Comparison of ENCODE assay signal across 16 mouse cellular contexts in the genomic region with DNA sequence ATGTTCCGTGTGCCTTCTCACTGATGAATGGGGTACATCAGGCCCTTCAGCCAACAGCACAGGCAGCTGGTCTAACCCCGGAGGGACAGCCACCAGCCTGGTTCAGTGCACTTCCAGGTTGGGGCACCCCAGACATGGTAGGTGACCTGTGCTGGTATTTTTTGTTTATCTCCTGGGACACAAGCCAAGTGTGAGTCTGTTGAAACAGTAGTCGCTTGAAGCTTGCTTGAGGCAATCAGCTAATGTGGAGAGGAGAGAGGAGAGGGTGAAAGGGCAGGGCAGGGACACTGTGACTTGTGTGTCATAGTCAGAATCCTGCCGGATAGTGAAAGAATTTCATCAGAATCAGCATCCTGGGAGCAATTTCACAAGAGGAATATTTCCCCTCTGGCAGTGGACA. TPM values are rescaled to one million over a fixed set of nuclear protein-coding genes. Genes with fewer than 3 reads are reported as not detected.
A peak's percentile ranks its signal among the peaks of the same experiment; 100 is the strongest.
DNase-seq lines count a peak whose midpoint lies in the region; ATAC-seq and TF ChIP-seq lines count a peak whose summit lies in the region.
"Had no signal": no experiment of that assay in that cellular context is flagged by ENCODE, and none has a peak within 500 bp of the region (broad histone marks: within the 10 kb centered on the region; RNA-seq: fewer than 3 reads in every experiment).

No protein-coding gene starts in this region.

- no peaks in the 10 kb centered on the region; the same call in 1 of the 2 replicates for H3K27me3 ChIP-seq in heart, embryonic 10.5 days (ENCODE audit: insufficient read depth, poor library complexity, severe bottlenecking)
- H3K27me3 ChIP-seq in MEL (ENCODE audit: control insufficient read depth in 1 of 2, insufficient read depth in 2 of 2, low read length in 2 of 2), result peaks cover 3 to 4% of the 10 kb centered on the region in 2 experiments; a peak in 3 of 4 replicates
- no peaks in the 10 kb centered on the region for H3K27me3 ChIP-seq in heart, embryonic 16.5 days (ENCODE audit: control insufficient read depth, insufficient read depth, low read length)
- no peaks in the 10 kb centered on the region for H3K27me3 ChIP-seq in lung, postnatal 0 days (replicated peaks; ENCODE audit: insufficient read depth, low read length)
- no peaks in the 10 kb centered on the region for H3K27me3 ChIP-seq in midbrain, embryonic 13.5 days
- H3K27me3 ChIP-seq: forebrain, embryonic 12.5 days; limb, embryonic 12.5 days; midbrain, embryonic 12.5 days had no signal

- H3K79me2 ChIP-seq in MEL (ENCODE audit: control insufficient read depth, insufficient read depth, low read length, poor library complexity), result no peaks in the 10 kb centered on the region

- TF ChIP-seq EP300 in MEL (IDR thresholded peaks at IDR 0.05; ENCODE audit: low read depth in 1 of 2, low read length in 2 of 2), result no peak
- peak; percentile 52 for TF ChIP-seq EP300 in lung, postnatal 0 days (IDR thresholded peaks at IDR 0.05)

- ATAC-seq in heart, embryonic 16.5 days (replicated peaks; ENCODE audit: extremely low read depth, insufficient read depth, low FRiP score), result no peak; the same call in 1 of the 2 replicates
- peak; percentile 79 for ATAC-seq in lung, postnatal 0 days
- no peak for ATAC-seq in midbrain, embryonic 13.5 days

- no peak for TF ChIP-seq POLR2A in MEL (IDR thresholded peaks at IDR 0.05; ENCODE audit: control insufficient read depth in 1 of 2, insufficient read depth in 1 of 2, low read depth in 1 of 2, low read length in 2 of 2, poor library complexity in 1 of 2)

- H3K4me2 ChIP-seq in heart, embryonic 16.5 days (ENCODE audit: low read depth, low read length), result peak overlapping the region; percentile 4; the same call in 1 of the 2 replicates
- H3K4me2 ChIP-seq in lung, postnatal 0 days (replicated peaks; ENCODE audit: low read depth, low read length), result no peak overlapping the region
- no peak overlapping the region for H3K4me2 ChIP-seq in midbrain, embryonic 13.5 days (replicated peaks)
- H3K4me2 ChIP-seq: forebrain, embryonic 12.5 days; limb, embryonic 12.5 days; midbrain, embryonic 12.5 days; neural tube, embryonic 12.5 days had no signal

- 37% methylated on average over 4 of the region's 4 CpGs for WGBS in heart, embryonic 10.5 days
- 13% methylated on average over 4 of the region's 4 CpGs for WGBS in heart, embryonic 16.5 days
- WGBS in lung, postnatal 0 days, result 31% methylated on average over 4 of the region's 4 CpGs
- WGBS in midbrain, embryonic 13.5 days, result 72% methylated on average over 4 of the region's 4 CpGs

- no peaks in the 10 kb centered on the region for H3K36me3 ChIP-seq in heart, embryonic 10.5 days
- H3K36me3 ChIP-seq in MEL (ENCODE audit: control insufficient read depth in 1 of 2, insufficient read depth in 2 of 2, low read length in 2 of 2), result no peaks in the 10 kb centered on the region; a peak in 1 of 4 replicates
- no peaks in the 10 kb centered on the region for H3K36me3 ChIP-seq in heart, embryonic 16.5 days (ENCODE audit: control insufficient read depth, insufficient read depth)
- H3K36me3 ChIP-seq in lung, postnatal 0 days (ENCODE audit: insufficient read depth, low read length), result no peaks in the 10 kb centered on the region
- no peaks in the 10 kb centered on the region for H3K36me3 ChIP-seq in midbrain, embryonic 13.5 days
- H3K36me3 ChIP-seq: forebrain, embryonic 12.5 days; limb, embryonic 12.5 days; midbrain, embryonic 12.5 days; neural tube, embryonic 12.5 days had no signal

- DNase-seq in heart, adult 8-10 months (ENCODE audit: low spot score), result peak; percentile 11
- DNase-seq in heart, embryonic 10.5 days (ENCODE audit: low spot score), result no peak
- DNase-seq in MEL (ENCODE audit: low read depth, low spot score), result peak; percentile 23
- peak; percentile 84 for DNase-seq in lung, postnatal 0 days (ENCODE audit: low spot score)
- no peak for DNase-seq in frontal cortex, postnatal 10 days (ENCODE audit: low spot score in 2 of 2)
- no peak for DNase-seq in layer of hippocampus, postnatal 14 days (ENCODE audit: low spot score in 2 of 2)
- DNase-seq: cerebellum, adult 8-10 months; gastrocnemius, postnatal 14 days; right cerebral cortex, postnatal 25 days had no signal

- no peak overlapping the region for H3K9ac ChIP-seq in MEL (ENCODE audit: control insufficient read depth, low read depth, low read length, poor library complexity, severe bottlenecking)
- H3K9ac ChIP-seq in heart, embryonic 16.5 days (ENCODE audit: low read length), result no peak overlapping the region
- no peak overlapping the region for H3K9ac ChIP-seq in lung, postnatal 0 days (replicated peaks; ENCODE audit: low read depth)
- no peak overlapping the region for H3K9ac ChIP-seq in midbrain, embryonic 13.5 days (replicated peaks)
- H3K9ac ChIP-seq: forebrain, embryonic 12.5 days; limb, embryonic 12.5 days; midbrain, embryonic 12.5 days; neural tube, embryonic 12.5 days had no signal

- H3K4me1 ChIP-seq in heart, embryonic 10.5 days, result peaks cover 31% of the 10 kb centered on the region
- H3K4me1 ChIP-seq in MEL (ENCODE audit: control insufficient read depth in 1 of 2, insufficient read depth in 2 of 2, low read length in 2 of 2), result no peaks in the 10 kb centered on the region; a peak in 1 of 4 replicates
- peaks cover 23% of the 10 kb centered on the region for H3K4me1 ChIP-seq in heart, embryonic 16.5 days (ENCODE audit: control insufficient read depth, insufficient read depth, low read length)
- peaks cover 3% of the 10 kb centered on the region; the same call in 1 of the 2 replicates for H3K4me1 ChIP-seq in lung, postnatal 0 days (ENCODE audit: insufficient read depth, low read depth, low read length)
- peaks cover 8% of the 10 kb centered on the region for H3K4me1 ChIP-seq in midbrain, embryonic 13.5 days (replicated peaks)
- H3K4me1 ChIP-seq: midbrain, embryonic 12.5 days had no signal

- H3K4me3 ChIP-seq in heart, embryonic 10.5 days, result no peak overlapping the region
- H3K4me3 ChIP-seq in MEL (ENCODE audit: control insufficient read depth in 1 of 2, insufficient read depth in 1 of 2, low read depth in 2 of 2, low read length in 2 of 2), result no peak overlapping the region
- H3K4me3 ChIP-seq in heart, embryonic 16.5 days (ENCODE audit: low read length), result no peak overlapping the region
- H3K4me3 ChIP-seq in lung, postnatal 0 days (ENCODE audit: low read depth, low read length), result no peak overlapping the region
- H3K4me3 ChIP-seq in midbrain, embryonic 13.5 days (replicated peaks), result no peak overlapping the region
- H3K4me3 ChIP-seq: forebrain, embryonic 12.5 days; limb, embryonic 12.5 days; midbrain, embryonic 12.5 days; neural tube, embryonic 12.5 days had no signal

- no peak for TF ChIP-seq CTCF in MEL (IDR thresholded peaks at IDR 0.05 in 2 of 3, conservative IDR thresholded peaks at IDR 0.05 in 1 of 3; ENCODE audit: control insufficient read depth in 1 of 3, insufficient read depth in 1 of 3, low read depth in 2 of 3, low read length in 3 of 3, poor library complexity in 1 of 3, severe bottlenecking in 1 of 3)
- no peak for TF ChIP-seq CTCF in lung, postnatal 0 days (IDR thresholded peaks at IDR 0.05)

- no peaks in the 10 kb centered on the region for H3K9me3 ChIP-seq in heart, embryonic 10.5 days
- H3K9me3 ChIP-seq in MEL (replicated peaks; ENCODE audit: insufficient read depth, low read length), result no peaks in the 10 kb centered on the region
- H3K9me3 ChIP-seq in heart, embryonic 16.5 days (replicated peaks; ENCODE audit: control insufficient read depth, low read length), result no peaks in the 10 kb centered on the region
- no peaks in the 10 kb centered on the region for H3K9me3 ChIP-seq in lung, postnatal 0 days (ENCODE audit: low read length)
- H3K9me3 ChIP-seq in midbrain, embryonic 13.5 days, result no peaks in the 10 kb centered on the region
- H3K9me3 ChIP-seq: forebrain, embryonic 12.5 days; limb, embryonic 12.5 days; midbrain, embryonic 12.5 days; neural tube, embryonic 12.5 days had no signal

- TF ChIP-seq RAD21 in MEL (IDR thresholded peaks at IDR 0.05; ENCODE audit: low read depth, low read length), result no peak

- no peak overlapping the region for H3K27ac ChIP-seq in heart, embryonic 10.5 days
- H3K27ac ChIP-seq in MEL (ENCODE audit: control insufficient read depth, low read depth, low read length), result no peak overlapping the region
- H3K27ac ChIP-seq in heart, embryonic 16.5 days (ENCODE audit: low read length), result no peak overlapping the region; the same call in 1 of the 2 replicates
- no peak overlapping the region for H3K27ac ChIP-seq in lung, postnatal 0 days (ENCODE audit: low read length)
- H3K27ac ChIP-seq in midbrain, embryonic 13.5 days, result no peak overlapping the region
- H3K27ac ChIP-seq: forebrain, embryonic 12.5 days; limb, embryonic 12.5 days; midbrain, embryonic 12.5 days; neural tube, embryonic 12.5 days had no signal

TF ChIP-seq in MEL, 35 proteins besides CTCF, POLR2A, EP300 and RAD21:
- TF ChIP-seq KAT2A (conservative IDR thresholded peaks at IDR 0.05; ENCODE audit: low read depth, low read length), result no peak
- TF ChIP-seq SMC3 (IDR thresholded peaks at IDR 0.05; ENCODE audit: low read depth, low read length), result no peak
- TF ChIP-seq GATA1 (IDR thresholded peaks at IDR 0.05; ENCODE audit: low read depth, low read length), result no peak

RNA-seq across cellular contexts. Expression of a gene that starts 22.2 kb away (rescaled TPM):
- total RNA-seq in heart, adult 8-10 months (2022), result 1 to 10 TPM; 1.9 to 2.8 (median 2.5) TPM
- polyA plus RNA-seq in heart, embryonic 10.5 days (2016; fragmentation: Nextera tagmentation; extraction: Ambion mirVana), result 5.6 and 5.7 TPM in 2 replicates
- total RNA-seq in MEL (2012; rRNA removed), result 0.12 and 0.16 TPM in 2 replicates
- polyA plus RNA-seq in MEL (2012; ENCODE audit: insufficient read depth in 1 of 2, insufficient read length in 2 of 2, low read depth in 1 of 2, low replicate concordance in 2 of 2, missing spikeins in 1 of 2), result under 1 TPM in 1 of 2 experiments, not detected in 1; 0.99 TPM
- polyA plus RNA-seq in heart, embryonic 16.5 days (2015; fragmentation: Nextera tagmentation; extraction: Ambion mirVana), result 3.2 and 3.8 TPM in 2 replicates
- polyA plus RNA-seq in lung, postnatal 0 days (2015; fragmentation: Nextera tagmentation; extraction: Ambion mirVana), result 8.6 and 9.1 TPM in 2 replicates
- 1 to 10 TPM; 3.8 to 4.1 TPM for total RNA-seq in layer of hippocampus, postnatal 14 days (2021)
- polyA plus RNA-seq in midbrain, embryonic 13.5 days (2015; fragmentation: Nextera tagmentation; extraction: Ambion mirVana), result 6.7 and 7.2 TPM in 2 replicates

RNA-seq across cellular contexts. Expression of a gene that starts 56.9 kb away (rescaled TPM):
- total RNA-seq in heart, adult 8-10 months (2022), result under 1 TPM in 3 of 4 experiments, not detected in 1; 0.12 to 0.20 (median 0.16) TPM
- not detected in 2 replicates for polyA plus RNA-seq in heart, embryonic 10.5 days (2016; fragmentation: Nextera tagmentation; extraction: Ambion mirVana)
- not detected in 2 replicates for total RNA-seq in MEL (2012; rRNA removed)
- not detected for polyA plus RNA-seq in MEL (2012; ENCODE audit: insufficient read depth in 1 of 2, insufficient read length in 2 of 2, low read depth in 1 of 2, low replicate concordance in 2 of 2, missing spikeins in 1 of 2)
- polyA plus RNA-seq in heart, embryonic 16.5 days (2015; fragmentation: Nextera tagmentation; extraction: Ambion mirVana), result not detected in 2 replicates
- not detected in 2 replicates for polyA plus RNA-seq in lung, postnatal 0 days (2015; fragmentation: Nextera tagmentation; extraction: Ambion mirVana)
- total RNA-seq in layer of hippocampus, postnatal 14 days (2021), result not detected
- not detected in 2 replicates for polyA plus RNA-seq in midbrain, embryonic 13.5 days (2015; fragmentation: Nextera tagmentation; extraction: Ambion mirVana)
- polyA plus RNA-seq: C2C12; forebrain, embryonic 12.5 days; midbrain, embryonic 12.5 days; neural tube, embryonic 12.5 days had no signal

Comparison
In these comparisons a context has a peak if more than half of its experiments do, and no peak if none do; other contexts are left out.
1. DNase-seq: peak in heart, adult 8-10 months (single experiment), MEL (single experiment) and lung, postnatal 0 days (single experiment); none in heart, embryonic 10.5 days (single experiment), frontal cortex, postnatal 10 days (0 of 2) and layer of hippocampus, postnatal 14 days (0 of 2).